Mouse (Mus musculus): ENCODE results near the gene Pde1a. TPM values are rescaled to one million over a fixed set of nuclear protein-coding genes. Genes with fewer than 3 reads are reported as not detected.

Pde1a gene
- 5.7 and 7.3 TPM in 2 replicates for polyA plus RNA-seq (2015; fragmentation: Nextera tagmentation; extraction: Ambion mirVana)

DNA sequence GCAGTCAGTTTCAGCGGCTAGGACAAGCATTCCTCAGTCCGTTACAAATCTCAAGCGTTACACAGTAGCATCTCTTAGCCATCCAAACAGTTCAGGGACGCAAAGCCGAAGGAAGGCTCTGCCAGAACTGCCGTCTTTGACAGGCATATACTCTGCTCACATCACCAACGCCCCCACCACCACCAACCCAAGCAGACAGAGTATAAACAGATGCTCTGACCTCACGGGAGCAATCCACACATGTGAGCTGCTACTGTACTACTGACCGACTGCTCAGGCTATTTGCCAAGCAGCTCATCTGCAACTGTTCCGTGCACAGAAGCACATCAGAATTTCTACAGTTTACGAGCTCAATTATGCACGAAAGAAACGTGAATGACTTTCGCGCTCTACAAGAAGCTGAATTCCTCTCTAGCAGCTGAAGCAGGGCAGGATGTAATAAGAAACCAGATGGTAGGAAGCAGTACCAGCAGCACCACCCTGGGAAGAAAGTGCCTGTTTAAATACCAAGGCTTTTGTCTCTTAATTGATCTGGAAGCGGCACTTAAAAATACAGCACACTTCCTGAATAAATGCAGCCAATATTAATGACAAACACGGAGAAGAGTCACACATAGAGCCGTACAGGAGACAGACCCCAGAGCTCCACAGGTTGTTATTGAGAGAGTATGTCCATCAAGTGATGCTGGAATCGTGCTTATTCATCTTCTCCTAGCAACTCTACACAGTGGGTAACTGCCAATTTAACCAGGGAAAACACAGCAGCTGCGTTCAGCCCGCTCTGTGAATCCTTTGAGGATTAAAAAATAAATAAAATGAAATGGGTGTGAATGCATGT, at the start of gene Pde1a:
TSS of gene Pde1a (minus strand) at position 598 of the 838 bp plus-strand sequence.

Other genes with a start within 250 kb of the Pde1a start
- gene Prdx6b, start 163.0 kb upstream of the Pde1a start, polyA plus RNA-seq (2015; fragmentation: Nextera tagmentation; extraction: Ambion mirVana) = not detected in 2 replicates
- gene Dnajc10, start 186.0 kb upstream of the Pde1a start, polyA plus RNA-seq (2015; fragmentation: Nextera tagmentation; extraction: Ambion mirVana) = 28.2 and 30.1 TPM in 2 replicates